Mouse (Mus musculus) liver, postnatal 0 days (tissue): ENCODE measurements around the gene Sema6c.
A peak's percentile ranks its signal among the peaks of the same experiment; 100 is the strongest.

Source experiments
- CTCF ChIP-seq: sonication (generic); IDR thresholded peaks from 2 replicates; pipeline ENCODE4 v1.5.1; 2016; ENCODE audit warnings: antibody characterized with exemption, low read depth
- EP300 ChIP-seq: IDR thresholded peaks from 2 replicates; pipeline ENCODE4 v1.6.1; 2016; ENCODE audit warnings: antibody characterized with exemption, low read depth, mild to moderate bottlenecking

GRCm38 (mm10) chr3:95159987-95160963 is at the start of gene Sema6c:
- TF ChIP-seq CTCF (peak; percentile 10; the same call in 1 of the 2 replicates), EP300 (no peak)
